Mouse (Mus musculus) C2C12 (cell line): ENCODE data around the gene Tex19.1. TPM values are rescaled to one million over a fixed set of nuclear protein-coding genes. Genes with fewer than 3 reads are reported as not detected.
"Not testable (repeated sequence)": the region's sequence is repeated elsewhere in the genome, so short reads cannot be mapped to it uniquely, and the experiment has no call there.

Source experiments
- H3K27me3 ChIP-seq: one replicate; pipeline ENCODE4 v1.6.1; 2011; ENCODE audit not compliant: control insufficient read depth, insufficient read depth, insufficient read length
- H3K36me3 ChIP-seq: one replicate; pipeline ENCODE4 v1.6.1; 2011; ENCODE audit not compliant: control insufficient read depth, insufficient read depth
- H3K4me3 ChIP-seq: one replicate; pipeline ENCODE4 v1.5.1; 2011; ENCODE audit warnings: mild to moderate bottlenecking, control low read depth; ENCODE audit not compliant: poor library complexity, insufficient read depth, severe bottlenecking
- H3K79me2 ChIP-seq: one replicate; pipeline ENCODE4 v1.6.1; 2011; ENCODE audit not compliant: control insufficient read depth, insufficient read depth
- H3K79me3 ChIP-seq: one replicate; pipeline ENCODE4 v1.6.1; 2011; ENCODE audit warnings: low read depth, control low read depth
- H3ac ChIP-seq: one replicate; pipeline ENCODE3; 2011; ENCODE audit warnings: low read depth; ENCODE audit not compliant: control insufficient read depth, insufficient read length
- CEBPB ChIP-seq: IDR thresholded peaks from one replicate; pipeline ENCODE4 v1.6.1; 2011; ENCODE audit warnings: low read depth, mild to moderate bottlenecking, control low read depth, moderate library complexity
- CTCF ChIP-seq: IDR thresholded peaks from one replicate; pipeline ENCODE4 v1.5.1; 2011; ENCODE audit not compliant: control insufficient read depth, insufficient read depth, insufficient read length
- FOSL1 ChIP-seq: IDR thresholded peaks from one replicate; pipeline ENCODE4 v1.8.0; 2011; ENCODE audit warnings: mild to moderate bottlenecking, low read length; ENCODE audit not compliant: poor library complexity, insufficient read depth, severe bottlenecking
- MAX ChIP-seq: IDR thresholded peaks from one replicate; pipeline ENCODE4 v1.6.1; 2011; ENCODE audit warnings: mild to moderate bottlenecking, control low read depth
- MYOD1 ChIP-seq: IDR thresholded peaks from one replicate; pipeline ENCODE4 v1.6.1; 2011; ENCODE audit warnings: low read depth; ENCODE audit not compliant: control insufficient read depth, insufficient read length
- MYOG ChIP-seq: IDR thresholded peaks from one replicate; pipeline ENCODE4 v1.6.1; 2011; ENCODE audit not compliant: control insufficient read depth, insufficient read length; ENCODE audit errors: extremely low read depth
- USF1 ChIP-seq: IDR thresholded peaks from one replicate; pipeline ENCODE4 v1.6.1; 2011; ENCODE audit warnings: low read depth, mild to moderate bottlenecking, control low read depth, moderate library complexity
- long read RNA-seq, 2 experiments: library from polyadenylated mRNA; unstranded; transcript quantifications; one replicate each; pipeline ENCODE4 v2.0.0; 2019 to 2020
- polyA plus RNA-seq: library from polyadenylated mRNA; unstranded; fragments of >200 nt; fragmentation: generic; extraction: Trizol; gene quantifications from one replicate; pipeline ENCODE4 v1.2.1, GENCODE M21; 2012; ENCODE audit warnings: missing spikeins

Gene Tex19.1
- polyA plus RNA-seq, result 0.02 TPM
- long read RNA-seq, experiment 1, result 0 reads
- long read RNA-seq, experiment 2, result 0 reads

DNA sequence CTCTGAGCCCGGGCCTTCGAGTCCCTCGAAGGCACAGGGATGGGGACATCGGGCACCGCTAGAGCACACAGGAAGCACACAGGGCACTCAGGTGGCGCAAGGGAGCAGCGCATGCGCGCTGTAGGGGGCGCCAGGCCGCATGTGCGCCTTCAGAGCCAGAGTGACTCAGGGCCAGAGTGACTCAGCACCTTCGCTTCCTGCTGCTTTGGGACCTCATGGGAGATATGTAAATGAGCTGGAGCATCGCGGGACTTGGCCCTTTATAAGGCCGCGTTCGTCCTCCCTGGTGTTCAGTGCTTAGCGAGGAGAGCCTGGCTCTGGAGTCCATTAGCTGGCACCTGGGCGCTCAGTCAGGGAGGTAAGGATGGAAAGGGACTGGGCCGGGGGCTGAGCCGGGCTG, at the start of gene Tex19.1:
TSS of gene Tex19.1 (plus strand) at position 279 of the 400 bp plus-strand sequence.
- Histone ChIP-seq H3K79me2 (no peaks in the 10 kb centered on the region), H3K36me3 (no peaks in the 10 kb centered on the region), H3ac (no peak within 1 kb of the TSS), H3K27me3 (no peaks in the 10 kb centered on the region), H3K79me3 (no peaks in the 10 kb centered on the region), H3K4me3 (peak within 1 kb of the TSS; percentile 6)
- TF ChIP-seq MYOD1 (no peak), USF1 (no peak), MAX (no peak), MYOG (no peak), CEBPB (no peak), CTCF (no peak), FOSL1 (no peak)

DNA sequence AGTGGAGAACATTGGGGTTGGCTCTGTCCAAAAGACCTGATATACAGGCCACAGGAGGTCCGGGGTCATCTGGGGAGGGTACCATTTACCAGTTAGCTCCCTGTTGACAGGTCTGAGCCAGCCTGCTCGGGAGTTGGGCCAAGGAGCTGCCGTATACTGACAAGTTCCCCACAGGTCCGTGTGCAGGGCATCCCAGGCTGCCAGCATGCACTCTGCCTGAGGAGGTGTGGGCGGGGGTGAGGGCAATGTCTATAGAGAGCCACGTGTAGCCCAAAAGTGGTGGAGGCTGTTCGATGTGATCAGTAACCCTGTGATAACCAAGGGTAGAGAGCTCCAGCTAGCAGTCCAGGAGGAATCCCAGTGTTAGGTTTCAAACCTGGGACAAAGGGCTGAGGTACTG, 46.2 kb upstream of the Tex19.1 start:
- Histone ChIP-seq H3K36me3 (no peaks in the 10 kb centered on the region), H3K79me2 (no peaks in the 10 kb centered on the region), H3K4me3 (no peak overlapping the region), H3K79me3 (no peaks in the 10 kb centered on the region), H3ac (no peak overlapping the region), H3K27me3 (peaks cover 3% of the 10 kb centered on the region)
- TF ChIP-seq MYOD1, result no peak
- no peak for TF ChIP-seq FOSL1
- no peak for TF ChIP-seq MAX
- TF ChIP-seq USF1, result no peak
- no peak for TF ChIP-seq MYOG

DNA sequence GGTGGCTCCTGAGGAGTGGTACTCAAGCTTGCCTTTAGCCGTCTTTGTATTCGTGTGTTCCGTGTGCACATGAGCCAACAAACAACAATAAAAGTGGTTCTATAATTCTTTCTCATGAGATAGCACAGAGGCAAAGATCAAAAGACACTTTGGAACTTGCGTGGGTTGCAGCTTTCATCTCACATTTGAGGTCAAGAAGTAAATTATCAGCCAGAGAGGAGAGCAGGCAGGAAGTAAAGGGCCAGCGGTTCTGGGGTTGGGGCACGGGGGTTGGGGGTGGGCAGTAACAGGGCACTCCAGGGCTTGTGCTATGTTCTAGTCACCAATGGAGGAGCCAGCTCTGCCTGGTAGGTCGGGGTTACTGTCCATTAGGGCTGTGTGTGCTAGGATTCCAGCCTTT, 45.3 kb upstream of the Tex19.1 start:
- H3K36me3 ChIP-seq, result no peaks in the 10 kb centered on the region
- no peak overlapping the region for H3ac ChIP-seq
- H3K27me3 ChIP-seq, result peaks cover 3% of the 10 kb centered on the region
- no peaks in the 10 kb centered on the region for H3K79me3 ChIP-seq
- TF ChIP-seq FOSL1 (no peak), USF1 (no peak), CTCF (no peak), CEBPB (no peak), MYOD1 (no peak), MAX (no peak), MYOG (no peak)
- H3K4me3 ChIP-seq, result no peak overlapping the region
- no peaks in the 10 kb centered on the region for H3K79me2 ChIP-seq

DNA sequence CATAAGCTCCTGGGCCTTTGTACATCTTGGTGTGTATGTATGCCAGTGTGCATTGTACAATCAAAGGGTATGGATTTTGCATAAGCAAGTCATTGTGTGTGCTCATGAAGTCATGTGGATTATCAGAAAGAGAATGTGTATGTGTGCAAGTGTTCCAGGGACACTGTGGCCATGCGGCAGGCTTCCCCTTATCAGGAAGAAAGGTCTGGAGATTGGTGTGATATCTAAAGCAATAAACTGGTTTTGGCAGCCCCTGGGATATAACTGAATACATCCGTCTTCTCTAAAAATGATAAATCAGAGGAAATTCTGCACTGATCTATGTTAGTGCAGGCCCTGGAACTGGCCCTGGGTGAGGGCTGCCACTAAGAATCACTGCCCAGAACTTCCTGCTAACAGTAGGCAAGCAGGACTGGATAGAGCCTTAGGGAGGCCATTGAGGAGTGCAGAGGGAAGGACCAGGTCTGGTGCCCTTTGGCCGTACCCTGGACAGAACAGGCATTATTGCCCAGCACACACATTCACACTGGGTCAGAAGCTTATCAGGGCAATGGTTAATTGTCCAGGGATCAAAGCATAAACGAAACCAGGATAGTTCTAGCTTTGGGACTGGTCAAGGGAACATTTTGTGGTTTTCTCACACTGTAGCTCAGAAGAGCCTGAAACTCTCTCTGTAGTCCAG, 44.7 kb upstream of the Tex19.1 start:
- Histone ChIP-seq H3ac (no peak overlapping the region), H3K4me3 (no peak overlapping the region), H3K27me3 (peaks cover 3% of the 10 kb centered on the region), H3K36me3 (no peaks in the 10 kb centered on the region), H3K79me3 (no peaks in the 10 kb centered on the region), H3K79me2 (no peaks in the 10 kb centered on the region)
- TF ChIP-seq CEBPB (no peak), USF1 (no peak)

DNA sequence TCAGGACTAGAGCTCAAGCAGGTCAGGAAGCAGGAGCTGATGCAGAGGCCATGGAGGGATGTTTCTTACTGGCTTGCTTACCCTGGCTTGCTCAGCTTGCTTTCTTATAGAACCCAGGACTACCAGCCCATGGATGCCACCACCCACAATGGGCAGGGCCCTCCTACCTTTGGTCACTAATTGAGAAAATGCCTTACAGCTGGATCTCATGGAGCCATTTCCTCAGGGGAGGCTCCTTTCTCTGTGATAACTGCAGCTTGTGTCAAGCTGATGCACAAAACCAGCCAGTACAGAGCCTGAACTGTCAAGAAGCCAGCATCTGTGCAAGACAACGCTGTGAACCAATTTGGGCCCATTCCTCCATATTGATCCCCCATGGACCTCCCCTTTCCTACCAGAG, 38.7 kb upstream of the Tex19.1 start:
- H3K36me3 ChIP-seq, H3K79me2 ChIP-seq, H3K4me3 ChIP-seq, H3K79me3 ChIP-seq, H3K27me3 ChIP-seq, H3ac ChIP-seq: not testable (repeated sequence)

DNA sequence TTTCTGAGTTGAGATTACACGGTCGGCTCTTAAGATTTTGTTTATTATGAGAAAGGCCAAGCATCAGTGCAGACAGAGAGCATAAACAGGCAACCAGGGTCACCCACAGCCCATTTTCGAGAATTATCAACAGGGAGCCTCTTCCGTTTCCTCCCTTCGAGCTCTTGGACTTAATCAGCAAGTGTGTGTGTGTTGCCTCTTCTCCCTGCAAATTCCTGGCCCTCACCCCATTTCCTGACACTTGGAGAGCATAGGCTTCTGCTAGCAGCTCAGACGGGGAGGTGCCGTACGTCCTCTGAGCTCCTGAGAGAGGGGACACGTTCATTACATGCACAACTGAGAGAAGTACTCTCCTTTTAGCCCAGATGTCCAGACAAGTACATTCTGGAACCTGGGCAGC, 37.9 kb upstream of the Tex19.1 start:
- TF ChIP-seq CEBPB, result no peak
- TF ChIP-seq USF1, result no peak
- no peak for TF ChIP-seq CTCF
- H3K4me3 ChIP-seq, result no peak overlapping the region
- H3K27me3 ChIP-seq, result no peaks in the 10 kb centered on the region
- no peaks in the 10 kb centered on the region for H3K79me3 ChIP-seq
- H3K36me3 ChIP-seq, result no peaks in the 10 kb centered on the region
- H3K79me2 ChIP-seq, result no peaks in the 10 kb centered on the region
- H3ac ChIP-seq, result no peak overlapping the region
